Mouse (Mus musculus) bone marrow macrophage, adult 2 months (primary cell): ENCODE results near the gene Stoml1.

Source experiments
- CTCF ChIP-seq: IDR thresholded peaks from 2 replicates; pipeline ENCODE4 v1.5.1; 2012; ENCODE audit warnings: low read depth, mild to moderate bottlenecking, low read length, moderate library complexity
- POLR2A ChIP-seq: IDR thresholded peaks from 2 replicates; pipeline ENCODE4 v1.6.1; 2012; ENCODE audit warnings: mild to moderate bottlenecking, low read depth, low read length, borderline replicate concordance

DNA sequence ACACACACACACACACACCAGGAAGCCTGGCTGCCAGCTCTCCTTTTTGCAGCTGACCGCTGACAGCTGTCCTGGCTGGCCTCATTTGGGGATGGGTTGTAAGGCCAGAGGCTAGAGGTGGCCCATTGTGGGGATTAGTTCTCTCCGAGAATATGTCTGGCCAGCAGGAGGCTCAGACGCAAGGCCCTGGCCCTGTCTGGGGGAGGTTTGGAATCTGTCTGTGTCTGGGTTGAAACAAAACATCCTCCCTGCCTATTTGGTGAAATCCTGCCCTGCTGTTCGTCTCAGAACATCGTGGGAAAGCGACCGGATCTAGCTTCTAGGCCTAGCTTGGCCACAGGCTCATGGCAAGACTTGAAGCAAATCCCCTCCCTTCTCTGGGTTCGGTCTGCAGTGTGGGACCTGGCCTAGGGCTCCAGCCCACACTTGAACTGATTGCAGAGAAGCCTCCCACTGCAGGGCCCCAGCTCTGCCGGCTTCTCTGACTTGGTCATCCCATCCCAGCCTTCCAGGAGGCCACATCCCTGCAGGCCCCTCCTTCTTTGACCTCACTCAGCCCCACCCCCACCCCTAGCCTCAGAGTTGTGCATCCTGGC lies 42.9 kb downstream of the Stoml1 start:
- TF ChIP-seq CTCF (no peak), POLR2A (no peak)
